Mouse (Mus musculus) midbrain, embryonic 14.5 days (tissue): ENCODE measurements at regions not wholly inside any gene's neighbourhood (a gene's known extent, or its start where the extent isn't known, plus 50 kb on each side); places are given as distances from the start of the nearest gene placed in this dataset.

ENCODE experiments used
- ATAC-seq: fragments of 200-750 bp; cut with Nextera tagmentation; 2 replicates; pipeline ENCODE4 v1.8.0; 2017; ENCODE audit warnings: moderate number of reproducible peaks, moderate library complexity; ENCODE audit not compliant: low FRiP score, low TSS enrichment
- DNase-seq: peaks from one replicate; pipeline ENCODE4 v3.0.0-alpha.2; 2015
- H3K27ac ChIP-seq: fragments of 300-500 bp; sonication (generic); replicated peaks from 2 replicates; pipeline ENCODE4 v1.5.1; 2014; ENCODE audit warnings: mild to moderate bottlenecking, low read depth, low read length, moderate library complexity
- H3K27me3 ChIP-seq: fragments of 300-500 bp; sonication (generic); 2 replicates; pipeline ENCODE4 v1.6.1; 2014; ENCODE audit warnings: low read length, control low read depth, mixed read lengths; ENCODE audit not compliant: control insufficient read depth, insufficient read depth
- H3K36me3 ChIP-seq: fragments of 300-500 bp; sonication (generic); 2 replicates; pipeline ENCODE4 v1.6.1; 2014; ENCODE audit warnings: low read length, control low read depth; ENCODE audit not compliant: control insufficient read depth, insufficient read depth
- H3K4me1 ChIP-seq: fragments of 300-500 bp; sonication (generic); 2 replicates; pipeline ENCODE4 v1.6.1; 2014; ENCODE audit warnings: mild to moderate bottlenecking, antibody characterized with exemption, low read length, control low read depth; ENCODE audit not compliant: control insufficient read depth, insufficient read depth
- H3K4me2 ChIP-seq: fragments of 300-500 bp; sonication (generic); 2 replicates; pipeline ENCODE4 v1.6.1; 2014; ENCODE audit warnings: mild to moderate bottlenecking, low read length, moderate library complexity
- H3K4me3 ChIP-seq: fragments of 300-500 bp; sonication (generic); replicated peaks from 2 replicates; pipeline ENCODE4 v1.5.1; 2014; ENCODE audit warnings: low read depth, low read length
- H3K9ac ChIP-seq: fragments of 300-500 bp; sonication (generic); replicated peaks from 2 replicates; pipeline ENCODE4 v1.6.1; 2014; ENCODE audit warnings: mild to moderate bottlenecking, low read length, moderate library complexity
- H3K9me3 ChIP-seq: fragments of 300-500 bp; sonication (generic); 2 replicates; pipeline ENCODE4 v1.6.1; 2016; ENCODE audit warnings: low read length, control low read depth, mixed read lengths; ENCODE audit not compliant: control insufficient read depth
- WGBS: fragments of 180-500 bp; shearing (Covaris S2); extraction: QIAGEN DNeasy Blood & Tissue Kit; methylation state at CpG from one replicate; pipeline ENCODE4 v1.1.7; 2014; 5-methylcytosine and 5-hydroxymethylcytosine counted together

GRCm38 (mm10) chr12:91999031-91999430, 150.1 kb upstream of the Sel1l start:
- DNase-seq (no peak), ATAC-seq (no peak)
- H3K4me3 ChIP-seq, result no peak overlapping the region
- no peaks in the 10 kb centered on the region for H3K9me3 ChIP-seq
- no peak overlapping the region for H3K27ac ChIP-seq
- no peaks in the 10 kb centered on the region for H3K27me3 ChIP-seq
- no peak overlapping the region for H3K9ac ChIP-seq
- H3K4me2 ChIP-seq, result no peak overlapping the region
- WGBS, result 91% methylated on average over 2 of the region's 2 CpGs
- no peaks in the 10 kb centered on the region for H3K4me1 ChIP-seq
- H3K36me3 ChIP-seq, result no peaks in the 10 kb centered on the region

DNA sequence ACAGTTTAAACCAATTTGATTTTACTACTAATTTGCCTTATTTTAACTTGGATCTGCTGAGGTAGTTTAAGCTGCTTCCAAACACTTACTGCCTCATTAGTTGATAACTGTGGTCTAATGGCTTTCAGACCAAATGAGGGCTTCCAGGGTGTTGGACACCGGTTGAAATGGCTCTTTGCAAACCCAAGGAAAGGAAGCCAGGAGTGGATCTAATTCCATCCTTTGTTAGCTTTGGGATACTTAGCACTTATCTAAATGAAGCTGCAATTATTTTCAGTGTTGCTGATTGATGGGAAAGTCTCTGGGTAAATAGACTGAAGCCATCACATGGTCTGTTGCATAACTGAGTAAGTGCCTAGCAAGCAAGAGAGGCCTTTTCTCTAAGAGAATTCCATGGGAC, 148.4 kb upstream of the Sel1l start:
- no peaks in the 10 kb centered on the region for H3K9me3 ChIP-seq
- H3K9ac ChIP-seq, result no peak overlapping the region
- H3K4me1 ChIP-seq, result no peaks in the 10 kb centered on the region
- ATAC-seq (no peak), DNase-seq (no peak)
- 70% methylated on average over 1 of the region's 1 CpGs for WGBS
- no peak overlapping the region for H3K4me3 ChIP-seq
- no peaks in the 10 kb centered on the region for H3K36me3 ChIP-seq
- H3K27me3 ChIP-seq, result no peaks in the 10 kb centered on the region
- no peak overlapping the region for H3K4me2 ChIP-seq
- H3K27ac ChIP-seq, result no peak overlapping the region

DNA sequence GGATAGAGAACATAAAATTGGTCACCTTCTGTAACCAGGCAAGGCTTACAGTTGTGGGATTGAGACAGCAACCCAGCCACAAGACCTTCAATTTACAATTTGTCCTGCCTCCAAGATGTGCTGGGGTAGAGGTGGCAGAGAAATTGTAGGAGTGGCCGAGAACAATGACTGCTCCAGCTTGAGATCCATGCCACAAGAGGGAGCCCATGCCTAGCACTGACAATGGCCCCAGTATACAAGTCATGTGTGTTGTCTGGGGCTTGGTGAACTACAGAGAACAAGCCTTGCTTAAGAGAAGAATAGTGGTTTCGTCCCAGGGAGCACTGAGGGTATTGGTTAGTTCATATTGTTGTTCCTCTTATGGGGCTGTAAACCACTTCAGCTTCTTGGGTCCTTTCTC, 146.6 kb upstream of the Sel1l start:
- 73% methylated on average over 2 of the region's 2 CpGs for WGBS
- Histone ChIP-seq H3K4me3 (no peak overlapping the region), H3K9ac (no peak overlapping the region), H3K4me2 (no peak overlapping the region), H3K9me3 (no peaks in the 10 kb centered on the region), H3K27me3 (no peaks in the 10 kb centered on the region), H3K4me1 (no peaks in the 10 kb centered on the region), H3K27ac (no peak overlapping the region), H3K36me3 (no peaks in the 10 kb centered on the region)
- ATAC-seq (no peak), DNase-seq (no peak)

- DNase-seq (no peak), ATAC-seq (no peak)
- Histone ChIP-seq H3K36me3 (no peaks in the 10 kb centered on the region), H3K9me3 (no peaks in the 10 kb centered on the region), H3K27me3 (no peaks in the 10 kb centered on the region), H3K9ac (no peak overlapping the region), H3K27ac (no peak overlapping the region), H3K4me3 (no peak overlapping the region), H3K4me1 (no peaks in the 10 kb centered on the region), H3K4me2 (no peak overlapping the region)
- WGBS, result 89% methylated on average over 4 of the region's 4 CpGs
These were observed 137.5 kb upstream of the Sel1l start for GRCm38 (mm10) chr12:91986448-91986847.

DNA sequence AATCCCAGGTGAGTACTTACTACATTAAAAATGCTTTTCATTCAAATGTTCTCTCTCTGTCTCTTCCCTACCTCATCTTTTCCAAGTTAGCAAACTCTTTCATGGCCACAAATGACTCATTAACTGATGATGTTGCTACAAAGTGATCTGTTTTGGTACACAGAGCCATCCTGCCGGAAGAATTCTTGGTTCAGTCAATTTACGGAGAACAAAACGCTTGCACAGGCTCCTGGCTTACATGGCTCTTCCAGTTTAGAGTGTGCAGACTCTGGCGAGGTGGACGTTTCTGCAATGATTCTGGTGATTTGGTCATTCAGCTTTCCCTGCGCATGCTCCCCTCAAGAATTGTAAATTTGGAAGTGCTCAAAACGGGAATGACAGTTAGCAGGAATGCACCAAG, 131.4 kb upstream of the Sel1l start:
- ATAC-seq, result no peak
- no peak for DNase-seq
- no peaks in the 10 kb centered on the region for H3K4me1 ChIP-seq
- no peaks in the 10 kb centered on the region for H3K36me3 ChIP-seq
- 77% methylated on average over 7 of the region's 7 CpGs for WGBS
- no peak overlapping the region for H3K4me2 ChIP-seq
- H3K27me3 ChIP-seq, result no peaks in the 10 kb centered on the region
- no peaks in the 10 kb centered on the region for H3K9me3 ChIP-seq
- H3K4me3 ChIP-seq, result no peak overlapping the region
- H3K27ac ChIP-seq, result no peak overlapping the region
- H3K9ac ChIP-seq, result no peak overlapping the region

DNA sequence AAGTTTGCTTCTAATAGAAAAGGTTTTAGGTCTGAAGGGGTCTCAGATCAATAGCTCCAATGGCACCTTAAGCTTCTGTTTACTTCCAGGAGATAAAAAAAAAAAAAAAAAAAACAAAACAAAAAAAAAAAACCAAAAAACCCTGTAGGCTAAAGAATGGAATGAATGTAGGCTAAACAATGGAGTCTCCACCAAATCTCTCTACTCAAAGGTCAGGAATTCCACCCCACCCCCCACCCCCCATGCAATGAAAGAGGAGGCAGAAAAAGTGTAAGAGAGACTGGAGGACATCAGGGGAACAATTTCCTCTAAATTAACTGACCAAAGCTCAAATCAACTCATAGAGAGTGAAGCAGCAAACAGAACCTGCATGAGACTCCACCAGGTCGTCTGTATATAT, 122.1 kb upstream of the Sel1l start:
- no peaks in the 10 kb centered on the region for H3K27me3 ChIP-seq
- ATAC-seq (no peak), DNase-seq (no peak)
- H3K36me3 ChIP-seq, result no peaks in the 10 kb centered on the region
- WGBS, result 50% methylated on average over 1 of the region's 1 CpGs
- H3K27ac ChIP-seq, result no peak overlapping the region
- H3K9ac ChIP-seq, result no peak overlapping the region
- H3K4me3 ChIP-seq, result no peak overlapping the region
- no peak overlapping the region for H3K4me2 ChIP-seq
- no peaks in the 10 kb centered on the region for H3K4me1 ChIP-seq
- no peaks in the 10 kb centered on the region for H3K9me3 ChIP-seq

- no peak for ATAC-seq
- no peak overlapping the region for H3K4me3 ChIP-seq
- no peak overlapping the region for H3K9ac ChIP-seq
- H3K4me1 ChIP-seq, result no peaks in the 10 kb centered on the region
- no peaks in the 10 kb centered on the region for H3K36me3 ChIP-seq
- WGBS, result 89% methylated on average over 1 of the region's 1 CpGs
- no peaks in the 10 kb centered on the region for H3K9me3 ChIP-seq
- H3K27me3 ChIP-seq, result no peaks in the 10 kb centered on the region
- H3K4me2 ChIP-seq, result no peak overlapping the region
- no peak overlapping the region for H3K27ac ChIP-seq
- DNase-seq, result no peak
These were observed 117.0 kb upstream of the Sel1l start for GRCm38 (mm10) chr12:91965937-91966336.

DNA sequence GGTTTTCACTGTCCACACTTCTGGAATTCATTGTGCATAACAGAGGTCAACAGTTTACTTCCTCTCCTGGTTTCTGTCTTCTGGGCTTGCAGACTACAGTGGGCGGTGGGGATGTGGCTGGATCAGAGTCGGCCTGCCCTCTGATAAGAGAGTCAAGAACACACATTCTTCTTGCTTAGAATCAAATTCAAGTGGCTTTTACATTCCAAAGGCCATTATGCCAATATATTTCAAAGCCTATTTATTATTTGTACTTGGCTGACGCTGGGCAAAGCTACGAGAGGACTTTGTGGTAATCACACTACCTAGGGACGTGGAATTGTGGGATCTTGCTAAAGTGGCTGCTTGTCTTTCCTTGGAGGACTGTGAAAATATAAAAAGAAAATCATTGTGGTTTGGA, 114.3 kb upstream of the Sel1l start:
- Histone ChIP-seq H3K4me3 (no peak overlapping the region), H3K36me3 (no peaks in the 10 kb centered on the region), H3K27me3 (no peaks in the 10 kb centered on the region), H3K27ac (no peak overlapping the region), H3K4me2 (no peak overlapping the region), H3K9ac (no peak overlapping the region), H3K9me3 (no peaks in the 10 kb centered on the region), H3K4me1 (no peaks in the 10 kb centered on the region)
- ATAC-seq (no peak), DNase-seq (no peak)
- WGBS, result 91% methylated on average over 5 of the region's 5 CpGs

GRCm38 (mm10) chr12:91958086-91958485, 109.1 kb upstream of the Sel1l start:
- ATAC-seq (no peak), DNase-seq (no peak)
- Histone ChIP-seq H3K4me1 (no peaks in the 10 kb centered on the region), H3K27ac (no peak overlapping the region), H3K9me3 (no peaks in the 10 kb centered on the region), H3K27me3 (no peaks in the 10 kb centered on the region), H3K4me3 (no peak overlapping the region), H3K4me2 (no peak overlapping the region), H3K36me3 (no peaks in the 10 kb centered on the region), H3K9ac (no peak overlapping the region)
- WGBS, result 63% methylated on average over 4 of the region's 4 CpGs
